Mouse (Mus musculus) activated CD4-positive, CD25-positive, alpha-beta regulatory T cell, adult 4 months (primary cell): Measurements from ENCODE around the gene Sptan1. TPM values are rescaled to one million over a fixed set of nuclear protein-coding genes. Genes with fewer than 3 reads are reported as not detected.
A peak's percentile ranks its signal among the peaks of the same experiment; 100 is the strongest.

Source experiments
- ATAC-seq: one replicate; pipeline ENCODE4 v1.8.0; 2017
- polyA plus RNA-seq, 2 experiments: library from polyadenylated mRNA; unstranded; fragments of 100-300 nt; shearing (Covaris generic); gene quantifications; one replicate each; pipeline ENCODE4 v1.2.1; 2017

The Sptan1 gene
- polyA plus RNA-seq = 10 to 100 TPM; 78.3 to 89.3 TPM

- peak; percentile 86 for ATAC-seq
Observed at GRCm38 (mm10) chr2:29965250-29965843, at the start of gene Sptan1. Sptan1 (plus strand) TSS chr2:29965560.

DNA sequence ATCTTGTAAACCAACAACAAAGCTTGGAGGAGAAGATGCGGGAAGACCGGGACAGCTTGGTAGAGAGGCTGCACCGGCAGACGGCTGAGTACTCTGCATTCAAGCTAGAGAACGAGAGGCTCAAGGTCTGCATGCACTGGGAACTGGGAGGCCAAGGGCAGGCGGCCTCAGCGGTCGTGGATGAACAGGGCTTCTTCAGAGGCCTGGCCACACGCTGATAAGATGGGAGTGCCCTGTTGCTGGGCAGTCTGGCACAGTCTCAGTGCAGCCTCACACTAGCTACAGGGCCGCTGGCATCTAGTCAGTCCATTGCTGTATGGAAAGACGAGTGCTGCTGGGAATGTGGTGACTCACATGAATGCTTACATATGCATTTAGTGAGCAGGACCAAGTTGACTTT, 47.7 kb upstream of the Sptan1 start:
- no peak for ATAC-seq

- ATAC-seq = no peak
Observed at GRCm38 (mm10) chr2:29922011-29922410, 43.3 kb upstream of the Sptan1 start.

DNA sequence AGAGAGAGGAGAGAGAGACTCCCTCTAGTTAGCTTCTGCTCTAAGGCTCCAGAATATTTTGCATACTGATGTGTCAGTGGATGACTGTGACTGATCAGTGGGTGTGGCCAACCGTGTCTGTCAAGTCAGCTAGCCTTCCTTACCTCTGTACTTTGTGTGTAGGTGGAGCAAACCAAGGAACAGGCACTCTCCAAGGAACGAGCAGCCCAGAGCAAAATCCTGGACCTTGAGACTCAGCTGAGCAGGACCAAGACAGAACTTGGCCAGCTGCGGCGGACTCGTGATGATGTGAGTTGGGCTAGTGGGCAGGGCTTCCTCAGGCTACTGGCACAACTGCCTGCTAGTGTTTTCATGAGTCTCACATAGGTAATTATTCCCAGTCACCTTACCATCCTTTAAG, 38.8 kb upstream of the Sptan1 start:
- no peak for ATAC-seq

DNA sequence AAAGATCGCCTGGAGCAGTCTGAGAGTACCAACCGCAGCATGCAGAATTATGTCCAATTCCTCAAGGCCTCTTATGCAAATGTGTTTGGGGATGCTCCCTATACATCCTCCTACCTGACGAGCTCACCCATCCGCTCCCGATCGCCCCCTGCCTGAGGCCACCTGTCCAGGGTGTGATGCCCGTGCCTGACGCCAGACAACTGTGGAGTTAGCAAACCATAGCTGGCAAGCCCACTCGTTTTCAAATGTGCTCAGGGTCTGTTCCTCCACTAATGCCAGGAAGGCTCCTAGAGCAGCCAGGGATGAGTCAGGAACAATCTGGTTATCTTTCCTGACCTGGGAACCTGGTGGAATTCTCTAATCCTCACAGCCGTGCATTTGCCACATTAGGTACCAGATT, 34.9 kb upstream of the Sptan1 start:
- no peak for ATAC-seq

DNA sequence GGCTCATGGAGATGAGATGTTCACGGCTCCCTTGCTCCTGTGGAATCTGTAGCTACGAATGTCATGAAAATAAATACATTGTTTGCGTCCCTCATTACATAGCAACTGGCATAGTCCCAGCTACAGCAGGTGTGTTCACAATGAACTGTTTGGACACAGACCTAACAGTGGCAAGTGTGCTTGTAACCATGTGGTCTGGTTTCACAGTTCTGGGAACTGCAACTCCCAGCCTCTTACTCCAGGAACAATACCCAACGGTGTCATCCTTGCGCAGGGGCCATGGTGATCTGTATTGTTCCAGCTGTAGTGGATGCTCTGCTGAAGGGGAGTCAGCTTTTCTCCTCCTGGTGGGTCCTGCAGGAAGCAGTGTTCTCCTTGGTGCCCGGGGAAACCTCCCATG, 34.2 kb upstream of the Sptan1 start:
- no peak for ATAC-seq

GRCm38 (mm10) chr2:29934906-29935599, 30.3 kb upstream of the Sptan1 start, which contains the start of gene Gle1:
Gle1 (plus strand) TSS chr2:29935426.
- ATAC-seq = peak; percentile 99

GRCm38 (mm10) chr2:29940073-29940472, 25.3 kb upstream of the Sptan1 start:
- no peak for ATAC-seq

DNA sequence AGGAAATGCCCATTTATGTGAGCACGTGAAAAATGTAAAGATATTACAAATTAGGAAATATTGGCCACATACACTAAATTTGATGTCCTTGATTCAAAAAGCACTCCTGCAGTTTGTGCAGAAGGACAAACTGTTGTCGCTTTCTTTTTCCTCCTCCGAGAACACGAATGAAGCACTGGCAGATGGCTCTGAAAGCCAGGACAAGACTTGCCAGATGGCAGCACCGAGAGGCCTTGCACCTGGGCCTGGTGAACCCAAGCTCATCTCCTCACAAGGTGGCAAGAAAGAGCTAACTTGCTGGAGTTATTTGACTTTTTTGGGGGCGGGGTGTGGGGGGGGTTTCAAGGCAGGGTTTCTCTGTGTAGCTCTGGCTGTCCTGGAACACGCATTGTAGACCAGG, 24.5 kb upstream of the Sptan1 start:
- ATAC-seq = no peak

- ATAC-seq = no peak
Observed at GRCm38 (mm10) chr2:29944723-29945122, 20.6 kb upstream of the Sptan1 start.

DNA sequence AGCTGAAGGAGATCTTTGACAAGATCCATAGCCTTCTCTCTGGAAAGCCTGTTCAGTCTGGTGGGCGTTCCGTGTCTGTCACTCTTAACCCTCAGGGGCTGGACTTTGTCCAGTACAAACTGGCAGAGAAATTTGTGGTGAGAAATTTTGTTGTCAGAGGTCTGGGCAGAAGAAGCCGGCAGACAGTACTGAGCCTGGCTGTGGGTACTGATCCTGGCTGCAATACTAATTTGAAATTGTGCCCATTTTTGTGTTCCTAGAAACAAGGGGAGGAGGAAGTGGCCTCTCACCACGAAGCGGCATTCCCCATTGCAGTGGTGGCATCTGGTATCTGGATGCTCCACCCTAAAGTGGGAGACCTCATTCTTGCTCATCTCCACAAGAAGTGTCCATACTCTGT, 16.5 kb upstream of the Sptan1 start:
- ATAC-seq = no peak

DNA sequence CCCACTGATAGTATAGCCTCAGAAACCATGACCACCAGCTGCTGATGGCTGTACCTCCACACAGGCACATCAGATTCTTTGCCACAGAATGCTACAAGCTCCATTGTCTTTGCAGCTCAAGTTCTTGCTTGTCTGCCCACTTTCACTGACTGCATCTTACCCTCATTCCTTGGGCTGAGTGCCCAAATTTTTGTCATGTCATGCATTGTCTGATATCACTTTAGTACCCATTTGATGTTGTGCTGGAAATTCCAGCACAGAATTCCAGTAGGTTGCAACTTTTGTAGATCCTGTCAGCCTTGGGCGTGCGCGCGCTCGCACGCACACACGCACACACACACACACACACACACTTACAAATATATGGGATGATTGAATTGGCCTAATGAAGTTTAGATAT, 4.1 kb upstream of the Sptan1 start:
- no peak for ATAC-seq

DNA sequence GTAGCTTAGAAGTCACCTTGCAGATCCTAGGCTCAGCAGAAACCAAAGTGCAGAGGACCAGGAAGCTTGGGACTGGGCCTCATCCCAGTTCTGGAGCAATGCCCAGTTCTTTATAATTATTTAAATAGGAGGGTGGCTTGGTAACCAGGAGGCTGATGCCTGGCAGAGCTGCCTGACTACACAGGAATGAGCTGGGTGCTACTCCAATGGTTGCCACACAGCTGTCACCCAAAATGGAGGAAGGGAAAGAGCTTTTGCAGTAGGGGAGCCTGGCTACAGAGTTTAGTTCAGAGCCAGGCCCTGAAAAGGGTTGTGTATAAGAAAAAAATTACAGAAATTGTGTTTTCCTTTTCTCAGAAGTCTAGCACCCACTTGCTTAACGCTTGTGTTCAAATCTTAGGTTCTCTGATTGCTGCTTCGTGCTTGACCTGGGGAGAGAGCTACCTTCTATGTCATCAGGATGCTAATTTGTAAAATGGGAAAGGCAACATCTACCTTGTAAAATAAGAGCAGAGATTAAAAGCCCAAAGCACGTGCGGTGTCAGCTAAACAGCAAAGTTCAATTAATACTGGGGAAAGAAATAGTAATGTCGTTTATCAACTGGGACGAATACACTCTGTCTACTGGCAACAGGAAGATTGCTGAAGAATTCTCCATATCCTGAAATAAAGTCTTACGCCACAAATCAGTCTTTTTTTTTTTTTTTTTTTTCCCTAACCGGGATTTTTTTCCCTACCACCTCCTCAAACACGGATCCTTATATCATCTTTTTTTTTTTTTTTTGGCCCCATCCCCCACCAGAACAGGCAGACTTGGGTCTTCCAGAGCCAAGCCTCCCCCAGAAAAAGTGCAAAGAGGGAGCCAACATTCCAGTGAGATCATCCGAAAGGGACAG, 758 bp upstream of the Sptan1 start:
- ATAC-seq = no peak

DNA sequence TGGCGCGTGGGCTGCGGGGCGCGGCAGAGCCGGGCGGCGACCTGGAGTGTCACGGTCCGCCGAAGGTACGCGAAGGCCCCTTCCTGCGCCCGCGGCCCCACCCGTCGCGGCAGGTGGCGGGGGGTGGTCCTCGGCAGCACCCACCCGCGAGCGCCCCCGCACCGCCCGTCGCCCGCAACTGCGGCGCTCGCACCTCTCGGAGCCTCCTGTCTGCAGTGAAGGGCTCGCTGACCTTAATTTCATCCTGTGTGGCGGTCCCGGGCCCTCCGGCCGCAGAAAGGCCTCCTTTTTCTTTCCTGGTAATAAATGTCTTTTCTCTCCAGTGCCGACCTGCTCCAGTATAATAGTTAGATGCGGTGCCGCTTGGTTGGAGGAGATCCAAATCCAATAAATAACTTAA, 546 bp downstream of the Sptan1 start:
- ATAC-seq = no peak

GRCm38 (mm10) chr2:29966826-29967225, 1.5 kb downstream of the Sptan1 start:
- no peak for ATAC-seq

DNA sequence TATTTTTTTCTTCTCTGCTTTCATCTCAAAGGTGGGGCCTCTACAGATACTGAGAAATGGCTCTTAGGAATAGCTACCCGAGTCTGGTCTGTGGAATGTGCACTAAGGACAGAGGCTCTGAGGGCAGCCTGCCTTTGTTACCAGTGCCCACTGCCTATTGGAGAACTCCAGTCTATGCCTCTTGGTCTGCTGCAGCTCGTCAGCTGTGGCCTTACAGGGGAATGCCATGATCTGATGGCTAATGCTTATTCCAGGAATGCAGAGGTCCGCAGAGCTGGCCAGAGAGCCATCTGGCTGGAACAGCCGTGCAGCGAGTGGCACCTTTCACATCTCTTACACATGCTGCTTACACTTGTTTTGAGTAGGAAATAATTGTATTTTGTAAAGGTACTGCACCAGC, 2.4 kb downstream of the Sptan1 start:
- ATAC-seq = no peak

DNA sequence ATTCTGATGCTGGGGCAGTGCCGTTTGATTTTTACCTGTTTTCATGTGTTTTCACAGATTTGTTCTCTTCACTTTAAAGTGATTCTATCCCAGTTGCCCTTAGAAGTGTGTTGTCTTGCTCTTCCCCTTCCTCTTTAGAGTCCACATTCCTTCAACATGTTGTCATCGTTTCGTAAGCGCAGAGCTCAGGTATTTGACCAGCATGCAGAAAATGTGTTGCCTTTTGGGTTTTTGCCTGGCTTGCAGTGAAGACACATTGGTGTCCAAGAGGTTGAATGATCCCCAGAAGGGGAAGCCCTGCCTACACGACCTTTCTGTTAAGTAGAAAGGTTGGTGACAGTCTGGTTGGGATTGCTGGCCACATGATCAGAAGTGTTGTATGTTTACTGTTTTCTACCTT, 3.3 kb downstream of the Sptan1 start:
- ATAC-seq = no peak

- no peak for ATAC-seq
Observed at GRCm38 (mm10) chr2:29971838-29972635, 6.7 kb downstream of the Sptan1 start.

DNA sequence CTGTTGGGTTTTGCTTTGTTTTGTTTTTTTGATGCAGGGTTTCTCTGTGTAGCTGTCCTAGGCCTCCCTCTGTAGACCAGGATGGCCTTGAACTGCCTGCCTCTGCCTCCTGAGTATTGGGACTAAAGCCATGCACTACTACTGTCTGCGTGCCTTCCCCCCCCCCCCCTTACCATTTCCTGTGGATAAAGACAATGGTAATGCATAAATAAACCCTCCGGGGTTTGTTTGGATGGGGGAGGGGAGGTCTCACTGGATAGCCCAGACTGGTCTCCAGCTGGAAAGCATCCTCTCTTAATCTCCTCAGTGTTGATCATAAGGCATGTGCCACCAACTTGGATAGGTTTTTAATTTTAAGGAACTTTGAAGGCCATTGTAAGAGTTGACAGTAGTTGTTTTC, 8.2 kb downstream of the Sptan1 start:
- ATAC-seq = no peak

- ATAC-seq = peak; percentile 40
Observed at GRCm38 (mm10) chr2:29977307-29977706, 11.9 kb downstream of the Sptan1 start.

DNA sequence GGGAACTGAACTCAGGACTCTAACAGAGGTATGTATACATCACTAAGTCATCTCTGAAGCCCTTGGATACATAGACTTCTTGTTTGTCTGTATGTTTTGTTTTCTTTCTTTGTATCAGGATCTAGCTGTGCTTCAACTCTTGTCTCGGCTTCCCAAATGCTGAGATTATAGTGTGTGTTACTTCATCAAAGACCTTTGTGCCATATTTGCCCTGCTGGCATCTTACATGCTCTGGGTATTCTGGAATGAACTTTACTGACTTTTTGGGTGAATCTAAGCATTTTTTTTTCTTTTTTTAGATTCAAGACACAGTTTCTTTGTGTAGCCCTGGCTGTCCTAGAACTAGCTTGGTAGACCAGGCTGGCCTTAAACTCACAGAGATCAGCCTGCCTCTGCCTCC, 15.3 kb downstream of the Sptan1 start:
- ATAC-seq = no peak

GRCm38 (mm10) chr2:29991962-29992361, 26.6 kb downstream of the Sptan1 start:
- no peak for ATAC-seq

- no peak for ATAC-seq
Observed at GRCm38 (mm10) chr2:30009101-30009500, 43.7 kb downstream of the Sptan1 start.
